Mouse (Mus musculus) MEL (cell line): ENCODE data around the gene Dnaja2. TPM values are rescaled to one million over a fixed set of nuclear protein-coding genes. Genes with fewer than 3 reads are reported as not detected.

ENCODE experiments used
- DNase-seq: peaks from one replicate; pipeline ENCODE4 v3.0.0; 2011; ENCODE audit warnings: low read depth, low spot score
- H3K27ac ChIP-seq: 2 replicates; pipeline ENCODE4 v1.5.1; 2012; ENCODE audit warnings: low read depth, mild to moderate bottlenecking, control low read depth, low read length, moderate library complexity; ENCODE audit not compliant: control insufficient read depth
- H3K27me3 ChIP-seq, 2 experiments: fragments of 150-350 bp in 1 of 2; sonication (generic) in 1 of 2; 2 replicates each; pipeline ENCODE4 v1.6.1; 2012; ENCODE audit warnings: low read length in 2 of 2, mild to moderate bottlenecking in 2 of 2, improper control_type of control experiment in 1 of 2, moderate library complexity in 1 of 2; ENCODE audit not compliant: insufficient read depth in 2 of 2, control insufficient read depth in 1 of 2
- H3K36me3 ChIP-seq, 2 experiments: 2 replicates each; pipeline ENCODE4 v1.6.1; 2012 to 2014; ENCODE audit warnings: low read length in 2 of 2, improper control_type of control experiment in 1 of 2, inconsistent platforms in 1 of 2, mild to moderate bottlenecking in 1 of 2; ENCODE audit not compliant: insufficient read depth in 2 of 2, control insufficient read depth in 1 of 2
- H3K4me1 ChIP-seq, 2 experiments: fragments of 150-350 bp in 1 of 2; sonication (generic) in 1 of 2; 2 replicates each; pipeline ENCODE4 v1.6.1; 2012; ENCODE audit warnings: low read length in 2 of 2, improper control_type of control experiment in 1 of 2, mild to moderate bottlenecking in 1 of 2; ENCODE audit not compliant: insufficient read depth in 2 of 2, control insufficient read depth in 1 of 2
- H3K4me3 ChIP-seq, 2 experiments: fragments of 150-350 bp in 1 of 2; sonication (generic) in 1 of 2; 2 replicates each; pipeline ENCODE4 v1.5.1; 2012; ENCODE audit warnings: low read depth in 2 of 2, low read length in 2 of 2, mild to moderate bottlenecking in 2 of 2, moderate library complexity in 2 of 2, control low read depth in 1 of 2, improper control_type of control experiment in 1 of 2; ENCODE audit not compliant: control insufficient read depth in 1 of 2, insufficient read depth in 1 of 2
- H3K79me2 ChIP-seq: 2 replicates; pipeline ENCODE4 v1.6.1; 2012; ENCODE audit warnings: mild to moderate bottlenecking, low read length, moderate library complexity; ENCODE audit not compliant: control insufficient read depth, poor library complexity, insufficient read depth
- H3K9ac ChIP-seq: 2 replicates; pipeline ENCODE4 v1.6.1; 2012; ENCODE audit warnings: low read depth, mild to moderate bottlenecking, control low read depth, low read length, moderate library complexity; ENCODE audit not compliant: control insufficient read depth, poor library complexity, severe bottlenecking
- H3K9me3 ChIP-seq: fragments of 150-350 bp; sonication (generic); replicated peaks from 2 replicates; pipeline ENCODE4 v1.6.1; 2012; ENCODE audit warnings: mild to moderate bottlenecking, low read length, improper control_type of control experiment, moderate library complexity; ENCODE audit not compliant: insufficient read depth
- CHD1 ChIP-seq: IDR thresholded peaks from 2 replicates; pipeline ENCODE4 v1.6.1; 2012; ENCODE audit warnings: low read depth, mild to moderate bottlenecking, inconsistent platforms, low read length, improper control_type of control experiment
- CHD2 ChIP-seq: IDR thresholded peaks from 2 replicates; pipeline ENCODE4 v1.6.1; 2011; ENCODE audit warnings: low read length, improper control_type of control experiment
- CTCF ChIP-seq, 3 experiments: IDR thresholded peaks in 2 of 3; conservative IDR thresholded peaks in 1 of 3; 2 replicates each; pipeline ENCODE4 v1.5.1; 2011 to 2012; ENCODE audit warnings: low read length in 3 of 3, low read depth in 2 of 3, mild to moderate bottlenecking in 2 of 3, improper control_type of control experiment in 1 of 3, inconsistent platforms in 1 of 3, mixed read lengths in 1 of 3, moderate library complexity in 1 of 3; ENCODE audit not compliant: control insufficient read depth in 1 of 3, insufficient read depth in 1 of 3, poor library complexity in 1 of 3, severe bottlenecking in 1 of 3
- E2F4 ChIP-seq: IDR thresholded peaks from 2 replicates; pipeline ENCODE4 v1.6.1; 2011; ENCODE audit warnings: low read depth, low read length, improper control_type of control experiment, borderline replicate concordance
- ETS1 ChIP-seq: IDR thresholded peaks from 2 replicates; pipeline ENCODE4 v1.6.1; 2012; ENCODE audit warnings: low read depth, mild to moderate bottlenecking, inconsistent platforms, low read length, improper control_type of control experiment, moderate library complexity
- GABPA ChIP-seq: IDR thresholded peaks from 2 replicates; pipeline ENCODE4 v1.6.1; 2012; ENCODE audit warnings: low read depth, mild to moderate bottlenecking, inconsistent platforms, low read length, improper control_type of control experiment, moderate library complexity
- GATA1 ChIP-seq: IDR thresholded peaks from 2 replicates; pipeline ENCODE4 v1.6.1; 2011; ENCODE audit warnings: low read depth, low read length, improper control_type of control experiment
- MAFK ChIP-seq: IDR thresholded peaks from 2 replicates; pipeline ENCODE4 v1.6.1; 2011; ENCODE audit warnings: low read depth, mild to moderate bottlenecking, low read length, improper control_type of control experiment, borderline replicate concordance
- MAZ ChIP-seq: IDR thresholded peaks from 2 replicates; pipeline ENCODE4 v1.6.1; 2012; ENCODE audit warnings: low read depth, mild to moderate bottlenecking, inconsistent platforms, low read length, improper control_type of control experiment
- MYB ChIP-seq: IDR thresholded peaks from 2 replicates; pipeline ENCODE4 v1.6.1; 2011; ENCODE audit warnings: mild to moderate bottlenecking, low read depth, low read length, improper control_type of control experiment
- MYC ChIP-seq: IDR thresholded peaks from 2 replicates; pipeline ENCODE4 v1.6.1; 2011; ENCODE audit warnings: low read depth, mild to moderate bottlenecking, low read length, improper control_type of control experiment, moderate library complexity
- POLR2A ChIP-seq, 2 experiments: IDR thresholded peaks; 2 replicates each; pipeline ENCODE4 v1.6.1; 2011 to 2012; ENCODE audit warnings: low read length in 2 of 2, mild to moderate bottlenecking in 2 of 2, control low read depth in 1 of 2, improper control_type of control experiment in 1 of 2, low read depth in 1 of 2, moderate library complexity in 1 of 2; ENCODE audit not compliant: control insufficient read depth in 1 of 2, insufficient read depth in 1 of 2, poor library complexity in 1 of 2
- POLR2AphosphoS5 ChIP-seq: IDR thresholded peaks from 2 replicates; pipeline ENCODE4 v1.6.1; 2012; ENCODE audit warnings: low read depth, borderline replicate concordance, mild to moderate bottlenecking, inconsistent platforms, low read length, moderate library complexity, mixed read lengths
- RAD21 ChIP-seq: IDR thresholded peaks from 2 replicates; pipeline ENCODE4 v1.6.1; 2011; ENCODE audit warnings: mild to moderate bottlenecking, low read depth, low read length, improper control_type of control experiment
- RCOR1 ChIP-seq: IDR thresholded peaks from 2 replicates; pipeline ENCODE4 v1.6.1; 2012; ENCODE audit warnings: low read depth, mild to moderate bottlenecking, inconsistent platforms, low read length, improper control_type of control experiment
- SIN3A ChIP-seq: IDR thresholded peaks from 2 replicates; pipeline ENCODE4 v1.6.1; 2012; ENCODE audit warnings: low read length, improper control_type of control experiment, inconsistent platforms
- SMC3 ChIP-seq: IDR thresholded peaks from 2 replicates; pipeline ENCODE4 v1.6.1; 2011; ENCODE audit warnings: low read depth, low read length, improper control_type of control experiment
- TAL1 ChIP-seq: IDR thresholded peaks from 2 replicates; pipeline ENCODE4 v1.6.1; 2012; ENCODE audit warnings: mild to moderate bottlenecking, inconsistent platforms, low read length, moderate library complexity, mixed read lengths
- TBP ChIP-seq: IDR thresholded peaks from 2 replicates; pipeline ENCODE4 v1.8.0; 2011; ENCODE audit warnings: low read depth, low read length, improper control_type of control experiment
- UBTF ChIP-seq: IDR thresholded peaks from 2 replicates; pipeline ENCODE4 v1.6.1; 2012; ENCODE audit warnings: low read depth, mild to moderate bottlenecking, inconsistent platforms, low read length, improper control_type of control experiment, moderate library complexity, borderline replicate concordance; ENCODE audit not compliant: insufficient read depth
- ZKSCAN1 ChIP-seq: IDR thresholded peaks from 2 replicates; pipeline ENCODE4 v1.6.1; 2012; ENCODE audit warnings: low read depth, mild to moderate bottlenecking, inconsistent platforms, low read length, improper control_type of control experiment, moderate library complexity
- ZMIZ1 ChIP-seq: IDR thresholded peaks from 2 replicates; pipeline ENCODE4 v1.6.1; 2012; ENCODE audit warnings: low read depth, mild to moderate bottlenecking, inconsistent platforms, low read length, improper control_type of control experiment, moderate library complexity
- ZNF384 ChIP-seq: IDR thresholded peaks from 2 replicates; pipeline ENCODE4 v1.6.1; 2012; ENCODE audit warnings: low read depth, mild to moderate bottlenecking, inconsistent platforms, low read length, improper control_type of control experiment
- polyA plus RNA-seq, 2 experiments: library from polyadenylated mRNA; stranded (reverse) in 1 of 2; unstranded in 1 of 2; fragments of >175 nt in 1 of 2; fragments of >200 nt in 1 of 2; gene quantifications; 2 replicates each; pipeline versions ENCODE4 v1.2.1 to v1.2.4; 2012; ENCODE audit warnings: low replicate concordance in 2 of 2, low read depth in 1 of 2; ENCODE audit not compliant: insufficient read length in 2 of 2, insufficient read depth in 1 of 2, missing spikeins in 1 of 2
- total RNA-seq: library from RNA; depleted of rRNA; stranded (reverse); fragments of 300-350 nt; gene quantifications from 2 replicates; pipeline ENCODE4 v1.2.3, GENCODE M21; 2012

The Dnaja2 gene
- total and polyA plus RNA-seq, 3 experiments: 189 to 307 TPM; not detected in 1

- TF ChIP-seq MAFK: no peak
- TF ChIP-seq ZNF384: no peak
- no peak for TF ChIP-seq MYB
Observed at GRCm38 (mm10) chr8:85492125-85492875, 62.8 kb downstream of the Dnaja2 start, which contains the start of gene Gpt2 (continued).

GRCm38 (mm10) chr8:85489546-85489945, 65.6 kb downstream of the Dnaja2 start:
- Histone ChIP-seq H3K4me3 (no peak overlapping the region), H3K4me1 (peaks cover 3 to 8% of the 10 kb centered on the region in 2 experiments; a peak in 3 of 4 replicates), H3K36me3 (peaks cover 0 to 3% of the 10 kb centered on the region in 2 experiments; a peak in 2 of 4 replicates), H3K27ac (no peak overlapping the region), H3K9ac (no peak overlapping the region), H3K27me3 (no peaks in the 10 kb centered on the region; a peak in 1 of 4 replicates), H3K9me3 (no peaks in the 10 kb centered on the region), H3K79me2 (no peaks in the 10 kb centered on the region)
- TF ChIP-seq CTCF (IDR thresholded peaks at IDR 0.05 in 2 of 3, conservative IDR thresholded peaks at IDR 0.05 in 1 of 3; ENCODE audit: control insufficient read depth in 1 of 3, insufficient read depth in 1 of 3, low read depth in 2 of 3, low read length in 3 of 3, poor library complexity in 1 of 3, severe bottlenecking in 1 of 3): peak in 1 of 3 experiments; percentile 20; a peak in 1 of 6 replicates
- 0 out of 2 replicates have a peak, but pooled peaks have one; percentile 8 for TF ChIP-seq SMC3
- TF ChIP-seq POLR2A (IDR thresholded peaks at IDR 0.05; ENCODE audit: control insufficient read depth in 1 of 2, insufficient read depth in 1 of 2, low read depth in 1 of 2, low read length in 2 of 2, poor library complexity in 1 of 2): no peak
- no peak for TF ChIP-seq GATA1
- no peak for TF ChIP-seq ETS1
- peak; percentile 4 for TF ChIP-seq RAD21
- peak; percentile 30 for DNase-seq

GRCm38 (mm10) chr8:85488631-85489030, 66.5 kb downstream of the Dnaja2 start:
- Histone ChIP-seq H3K79me2 (no peaks in the 10 kb centered on the region), H3K4me1 (peaks cover 3 to 5% of the 10 kb centered on the region in 2 experiments; a peak in 2 of 4 replicates), H3K36me3 (peaks cover 0 to 3% of the 10 kb centered on the region in 2 experiments; a peak in 2 of 4 replicates), H3K27me3 (no peaks in the 10 kb centered on the region; a peak in 1 of 4 replicates)
- TF ChIP-seq CHD1 (no peak), MYC (no peak), SIN3A (no peak), TBP (no peak), MAZ (no peak), UBTF (no peak), RCOR1 (no peak), SMC3 (no peak), E2F4 (no peak), GABPA (no peak), POLR2A (IDR thresholded peaks at IDR 0.05; ENCODE audit: control insufficient read depth in 1 of 2, insufficient read depth in 1 of 2, low read depth in 1 of 2, low read length in 2 of 2, poor library complexity in 1 of 2) (no peak), ZKSCAN1 (no peak), MYB (no peak), TAL1 (no peak), ZMIZ1 (no peak), RAD21 (no peak), POLR2AphosphoS5 (no peak), CHD2 (no peak)
- TF ChIP-seq, all 39 proteins: peak for 0
- no peak overlapping the region for H3K4me3 ChIP-seq
- DNase-seq: no peak
- no peaks in the 10 kb centered on the region for H3K9me3 ChIP-seq
- no peak overlapping the region for H3K27ac ChIP-seq
- H3K9ac ChIP-seq: no peak overlapping the region
